Mouse (Mus musculus) megakaryocyte progenitor cell, adult 5-6 weeks (primary cell): ENCODE results near the gene Bicdl2. TPM values are rescaled to one million over a fixed set of nuclear protein-coding genes. Genes with fewer than 3 reads are reported as not detected.
A peak's percentile ranks its signal among the peaks of the same experiment; 100 is the strongest.

Experiments
- ATAC-seq: replicated peaks from 2 replicates; pipeline ENCODE4 v1.8.0; 2016; ENCODE audit warnings: mild to moderate bottlenecking, moderate TSS enrichment, inconsistent platforms; ENCODE audit not compliant: poor library complexity
- total RNA-seq, 2 experiments: library from RNA; stranded (forward) in 1 of 2; stranded (reverse) in 1 of 2; fragments of 157-497, 149-512 nt in 1 of 2; fragments of 200-1000 nt in 1 of 2; gene quantifications; 2 replicates each; pipeline versions ENCODE4 v1.2.3 to v1.2.4; 2015 to 2017

The Bicdl2 gene
- total RNA-seq, 2 experiments from 2014 or later, result not detected

DNA sequence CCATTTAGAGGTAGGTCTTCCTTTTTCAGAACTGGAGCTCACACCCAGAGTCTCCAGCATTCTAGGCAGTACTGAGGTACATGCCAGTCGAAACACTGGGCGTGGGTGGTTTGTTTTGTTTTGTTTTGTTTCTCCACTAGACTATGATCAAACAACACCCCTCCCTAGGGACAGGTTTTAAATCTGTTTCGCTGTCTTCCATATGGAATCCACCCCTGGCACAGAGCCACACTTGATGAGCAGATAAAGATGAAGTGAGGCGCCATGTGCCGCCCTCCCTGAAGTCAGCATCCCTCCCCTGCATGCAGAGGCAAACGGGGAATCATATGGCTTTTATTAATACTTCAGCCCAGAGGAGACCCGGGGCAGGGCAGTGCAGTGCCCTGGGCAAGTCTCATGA, 44.4 kb downstream of the Bicdl2 start:
- ATAC-seq, result no peak

DNA sequence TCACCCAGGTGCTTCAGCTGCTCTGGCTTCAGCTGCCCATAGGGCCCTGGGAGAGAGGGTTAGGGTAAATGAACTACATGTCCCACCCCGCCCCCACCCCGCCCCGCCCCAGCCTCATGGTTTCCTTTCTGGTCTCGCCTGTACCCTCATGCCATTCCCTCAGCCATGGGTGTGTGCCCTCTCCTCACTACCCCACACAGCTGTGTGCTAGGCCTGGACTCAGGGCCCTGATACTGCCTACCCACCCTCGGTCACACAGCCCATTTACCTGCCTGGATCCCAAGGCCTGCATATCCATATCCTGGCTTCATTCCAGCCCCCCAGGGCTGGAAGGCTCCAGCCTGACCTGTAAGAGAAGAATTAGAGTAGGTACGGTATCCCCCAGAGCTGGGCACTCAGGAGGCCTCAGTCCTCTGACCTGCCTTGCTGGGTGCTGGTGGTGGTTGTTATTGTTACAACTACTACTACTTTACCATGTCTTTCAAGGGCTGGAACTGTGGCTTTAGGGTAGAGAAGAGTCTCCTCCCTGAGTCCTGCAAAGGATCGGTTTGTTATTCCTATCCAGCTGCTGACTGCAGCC, 45.3 kb downstream of the Bicdl2 start:
- no peak for ATAC-seq

GRCm38 (mm10) chr17:23706212-23706611, 45.9 kb downstream of the Bicdl2 start:
- ATAC-seq, result peak; percentile 94

GRCm38 (mm10) chr17:23717003-23717402, 56.7 kb downstream of the Bicdl2 start:
- no peak for ATAC-seq

Other genes starting within 250 kb of the Bicdl2 start
- not detected in 2 replicates for gene Vmn2r117, start 180.8 kb upstream of the Bicdl2 start, total RNA-seq (2015)
- not detected in 2 replicates for gene Vmn2r117, start 180.8 kb upstream of the Bicdl2 start, total RNA-seq (2017)
- gene Zfp213, start 96.3 kb upstream of the Bicdl2 start, total RNA-seq (2015), result 3.6 and 5.3 TPM in 2 replicates
- 6.5 and 9.2 TPM in 2 replicates for gene Zfp213, start 96.3 kb upstream of the Bicdl2 start, total RNA-seq (2017)
- 0.37 TPM in 1 of 2 replicates, not detected in the other for gene Zfp13, start 61.0 kb upstream of the Bicdl2 start, total RNA-seq (2015)
- gene Zfp13, start 61.0 kb upstream of the Bicdl2 start, total RNA-seq (2017), result 0.92 and 1.3 TPM in 2 replicates
- not detected in 2 replicates for gene Zscan10, start 59.6 kb upstream of the Bicdl2 start, total RNA-seq (2015)
- gene Zscan10, start 59.6 kb upstream of the Bicdl2 start, total RNA-seq (2017), result not detected in 2 replicates
- 1.3 and 1.4 TPM in 2 replicates for gene Mmp25, start 15.2 kb upstream of the Bicdl2 start, total RNA-seq (2015)
- gene Mmp25, start 15.2 kb upstream of the Bicdl2 start, total RNA-seq (2017), result 0.42 and 1.4 TPM in 2 replicates
- gene Hcfc1r1, start 13.1 kb downstream of the Bicdl2 start, total RNA-seq (2015), result 39.1 and 42.7 TPM in 2 replicates
- 17.8 and 20.2 TPM in 2 replicates for gene Hcfc1r1, start 13.1 kb downstream of the Bicdl2 start, total RNA-seq (2017)
- 32.3 and 33.4 TPM in 2 replicates for gene Thoc6, start 13.4 kb downstream of the Bicdl2 start, total RNA-seq (2015)
- 45.7 and 51.2 TPM in 2 replicates for gene Thoc6, start 13.4 kb downstream of the Bicdl2 start, total RNA-seq (2017)
- gene Tnfrsf12a, start 17.0 kb downstream of the Bicdl2 start, total RNA-seq (2015), result 3.6 and 4.3 TPM in 2 replicates
- 5.9 and 7.9 TPM in 2 replicates for gene Tnfrsf12a, start 17.0 kb downstream of the Bicdl2 start, total RNA-seq (2017)
- not detected in 2 replicates for gene Cldn6, start 18.7 kb downstream of the Bicdl2 start, total RNA-seq (2015)
- gene Cldn6, start 18.7 kb downstream of the Bicdl2 start, total RNA-seq (2017), result not detected in 2 replicates
- gene Cldn9, start 23.5 kb downstream of the Bicdl2 start, total RNA-seq (2015), result not detected in 2 replicates
- not detected in 2 replicates for gene Cldn9, start 23.5 kb downstream of the Bicdl2 start, total RNA-seq (2017)
- gene 1520401A03Rik, start 62.3 kb downstream of the Bicdl2 start, total RNA-seq (2015), result not detected in 2 replicates
- gene 1520401A03Rik, start 62.3 kb downstream of the Bicdl2 start, total RNA-seq (2017), result not detected in 2 replicates
- 34.5 and 36.9 TPM in 2 replicates for gene Pkmyt1, start 65.8 kb downstream of the Bicdl2 start, total RNA-seq (2015)
- 17.3 and 20.5 TPM in 2 replicates for gene Pkmyt1, start 65.8 kb downstream of the Bicdl2 start, total RNA-seq (2017)
- gene Paqr4, start 80.4 kb downstream of the Bicdl2 start, total RNA-seq (2015), result 1.3 and 1.6 TPM in 2 replicates
- gene Paqr4, start 80.4 kb downstream of the Bicdl2 start, total RNA-seq (2017), result 1.9 and 2.4 TPM in 2 replicates
- gene Kremen2, start 85.3 kb downstream of the Bicdl2 start, total RNA-seq (2015), result 0.05 TPM in 1 of 2 replicates, not detected in the other
- not detected in 2 replicates for gene Kremen2, start 85.3 kb downstream of the Bicdl2 start, total RNA-seq (2017)
- 4.7 and 5.1 TPM in 2 replicates for gene Flywch1, start 111.1 kb downstream of the Bicdl2 start, total RNA-seq (2015)
- gene Flywch1, start 111.1 kb downstream of the Bicdl2 start, total RNA-seq (2017), result 9.9 and 10.6 TPM in 2 replicates
- 1.1 and 3.3 TPM in 2 replicates for gene Flywch2, start 125.6 kb downstream of the Bicdl2 start, total RNA-seq (2015)
- not detected in 2 replicates for gene Flywch2, start 125.6 kb downstream of the Bicdl2 start, total RNA-seq (2017)
- gene Srrm2, start 130.0 kb downstream of the Bicdl2 start, total RNA-seq (2015), result 298 and 382 TPM in 2 replicates
- gene Srrm2, start 130.0 kb downstream of the Bicdl2 start, total RNA-seq (2017), result 96.7 and 109 TPM in 2 replicates
- 262 and 312 TPM in 2 replicates for gene Elob, start 168.6 kb downstream of the Bicdl2 start, total RNA-seq (2015)
- gene Elob, start 168.6 kb downstream of the Bicdl2 start, total RNA-seq (2017), result 108 and 112 TPM in 2 replicates
- gene Prss33, start 175.6 kb downstream of the Bicdl2 start, total RNA-seq (2015), result not detected in 2 replicates
- gene Prss33, start 175.6 kb downstream of the Bicdl2 start, total RNA-seq (2017), result not detected in 2 replicates
- not detected in 2 replicates for gene Prss32, start 183.3 kb downstream of the Bicdl2 start, total RNA-seq (2015)
- not detected in 2 replicates for gene Prss32, start 183.3 kb downstream of the Bicdl2 start, total RNA-seq (2017)
- 0.35 TPM in 1 of 2 replicates, not detected in the other for gene Prss41, start 183.7 kb downstream of the Bicdl2 start, total RNA-seq (2015)
- gene Prss41, start 183.7 kb downstream of the Bicdl2 start, total RNA-seq (2017), result not detected in 2 replicates
- gene Prss21, start 207.6 kb downstream of the Bicdl2 start, total RNA-seq (2015), result not detected in 2 replicates
- gene Prss21, start 207.6 kb downstream of the Bicdl2 start, total RNA-seq (2017), result not detected in 2 replicates
- gene Dcpp1, start 220.4 kb downstream of the Bicdl2 start, total RNA-seq (2015), result not detected in 2 replicates
- gene Dcpp1, start 220.4 kb downstream of the Bicdl2 start, total RNA-seq (2017), result not detected in 2 replicates
- not detected in 2 replicates for gene Dcpp2, start 220.4 kb downstream of the Bicdl2 start, total RNA-seq (2015)
- gene Dcpp2, start 220.4 kb downstream of the Bicdl2 start, total RNA-seq (2017), result not detected in 2 replicates